Mouse (Mus musculus): ENCODE results near the gene Gm9573.

GRCm38 (mm10) chr17:35672527-35672926 lies 46.1 kb upstream of the Gm9573 start:
- no peak for TF ChIP-seq POLR2A (IDR thresholded peaks at IDR 0.05; ENCODE audit: borderline replicate concordance, insufficient read depth, low read length)
- no peak for TF ChIP-seq CTCF (IDR thresholded peaks at IDR 0.05; ENCODE audit: borderline replicate concordance, insufficient read depth, low read depth, low read length)

Measured in cerebellum, adult 2 months (tissue).